Mouse (Mus musculus) liver (tissue): ENCODE data around the gene Slc25a39.
"Not testable (repeated sequence)": the region's sequence is repeated elsewhere in the genome, so short reads cannot be mapped to it uniquely, and the experiment has no call there.

Source experiments
- DNase-seq: peaks from one replicate; pipeline ENCODE4 v3.0.0-alpha.2; 2020; ENCODE audit warnings: mixed read lengths

The Slc25a39 gene

DNA sequence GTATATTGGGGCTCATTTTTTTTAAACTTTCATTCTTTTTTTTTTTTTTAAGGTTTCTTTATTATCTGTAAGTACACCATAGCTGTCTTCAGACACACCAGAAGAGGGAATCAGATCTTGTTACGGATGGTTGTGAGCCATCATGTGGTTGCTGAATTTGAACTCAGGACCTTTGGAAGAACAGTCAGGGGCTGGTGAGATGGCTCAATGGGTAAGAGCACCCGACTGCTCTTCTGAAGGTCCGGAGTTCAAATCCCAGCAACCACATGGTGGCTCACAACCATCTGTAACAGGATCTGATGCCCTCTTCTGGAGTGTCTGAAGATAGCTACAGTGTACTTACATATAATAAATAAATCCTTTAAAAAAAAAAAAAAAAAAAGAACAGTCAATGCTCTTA, 2.6 kb upstream of the Slc25a39 start:
- not testable (repeated sequence) for DNase-seq

GRCm38 (mm10) chr11:102409795-102410330, 2.1 kb upstream of the Slc25a39 start:
- no peak for DNase-seq

GRCm38 (mm10) chr11:102408888-102409794, 1.4 kb upstream of the Slc25a39 start:
- no peak for DNase-seq

DNA sequence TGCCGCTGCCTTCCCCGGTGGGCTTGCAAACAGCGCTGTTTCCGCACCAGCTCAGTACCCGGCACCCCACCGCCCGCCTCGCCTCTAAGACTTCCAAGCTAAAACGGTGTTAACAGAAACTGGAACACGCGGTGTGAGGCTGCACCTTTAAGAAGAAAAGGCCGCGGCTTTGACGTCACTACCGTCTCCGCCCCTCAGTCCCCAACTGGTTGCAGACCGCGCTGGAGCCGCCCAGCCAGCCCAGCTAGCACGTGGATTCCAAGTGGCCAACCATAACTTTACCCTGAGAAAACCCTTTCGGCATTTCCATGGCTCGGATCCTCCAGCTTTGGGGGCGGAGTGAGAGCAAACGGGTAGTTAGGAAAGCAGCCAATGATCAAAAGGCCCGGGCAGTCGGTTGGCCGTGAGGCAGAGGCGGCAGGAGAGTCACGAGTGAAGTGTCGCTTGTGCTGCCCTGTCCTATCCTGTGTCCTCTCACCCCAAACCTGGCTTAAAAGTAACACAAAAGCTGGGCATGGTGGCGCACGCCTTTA, 664 bp upstream of the Slc25a39 start:
- peak; percentile 98 for DNase-seq

DNA sequence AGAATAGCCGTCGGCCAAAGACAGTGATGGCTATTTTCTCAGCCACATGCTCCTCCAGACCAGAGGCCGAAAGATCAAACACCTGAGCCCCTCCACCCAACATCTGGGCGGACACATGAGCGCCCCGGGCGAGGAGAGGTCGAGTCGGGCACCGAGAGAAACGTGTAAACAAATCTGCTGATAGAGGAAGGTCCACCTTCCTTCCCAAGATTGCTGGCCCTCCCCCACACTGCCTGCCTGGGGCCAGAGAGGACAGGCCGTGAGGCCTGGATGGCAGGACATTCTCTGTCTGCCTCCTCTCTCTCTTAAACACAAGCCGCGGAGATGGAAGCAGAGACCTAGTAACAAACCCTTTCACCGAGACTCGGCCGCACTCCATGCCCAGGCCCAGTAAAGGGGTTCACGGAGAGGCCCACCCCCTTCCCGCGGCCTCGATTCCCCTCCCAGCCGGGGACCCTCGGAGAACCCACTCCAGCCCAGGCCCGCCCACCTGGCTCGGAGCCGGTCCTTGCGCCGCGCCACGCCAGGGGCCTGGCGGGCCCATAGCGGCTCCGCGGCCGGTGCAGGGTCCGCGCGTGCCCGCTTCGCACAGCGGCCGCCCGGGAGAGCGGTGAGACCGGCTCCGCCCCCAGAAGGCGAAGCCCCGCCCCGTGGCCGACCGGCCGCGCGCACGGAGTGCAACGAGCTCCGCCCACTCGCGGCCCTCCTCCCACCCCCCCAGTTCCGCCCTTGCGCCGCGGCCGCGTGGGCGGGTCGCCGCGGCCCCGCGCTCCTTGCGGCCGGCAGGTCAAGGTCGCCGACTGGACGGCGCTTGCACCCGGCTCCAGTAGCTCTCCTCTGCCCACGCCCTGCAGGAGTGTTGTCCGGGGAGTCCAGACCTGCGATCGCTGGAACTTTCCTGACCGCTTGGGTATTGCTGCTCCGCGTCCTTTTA, 579 bp downstream of the Slc25a39 start:
- peak; percentile 97 for DNase-seq

DNA sequence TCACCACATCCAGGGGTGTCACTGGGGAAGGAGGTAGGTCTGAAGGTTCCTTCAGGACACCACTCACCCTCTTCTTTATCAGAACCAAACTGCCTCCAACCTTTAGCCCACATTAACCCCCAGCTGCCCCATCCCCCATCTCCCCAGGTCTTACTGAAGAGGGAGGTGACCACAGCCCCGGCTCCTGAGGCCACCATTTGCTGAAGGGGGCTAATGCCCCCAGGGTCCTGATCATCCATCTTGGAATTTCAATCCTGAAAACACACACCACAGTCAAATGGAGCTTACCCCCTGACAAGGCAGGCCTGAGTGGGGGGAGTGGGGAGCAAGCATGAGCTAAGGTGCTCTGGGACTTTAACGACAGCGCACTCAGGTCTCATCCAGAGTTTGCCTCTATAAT, 1.3 kb downstream of the Slc25a39 start:
- DNase-seq = no peak

DNA sequence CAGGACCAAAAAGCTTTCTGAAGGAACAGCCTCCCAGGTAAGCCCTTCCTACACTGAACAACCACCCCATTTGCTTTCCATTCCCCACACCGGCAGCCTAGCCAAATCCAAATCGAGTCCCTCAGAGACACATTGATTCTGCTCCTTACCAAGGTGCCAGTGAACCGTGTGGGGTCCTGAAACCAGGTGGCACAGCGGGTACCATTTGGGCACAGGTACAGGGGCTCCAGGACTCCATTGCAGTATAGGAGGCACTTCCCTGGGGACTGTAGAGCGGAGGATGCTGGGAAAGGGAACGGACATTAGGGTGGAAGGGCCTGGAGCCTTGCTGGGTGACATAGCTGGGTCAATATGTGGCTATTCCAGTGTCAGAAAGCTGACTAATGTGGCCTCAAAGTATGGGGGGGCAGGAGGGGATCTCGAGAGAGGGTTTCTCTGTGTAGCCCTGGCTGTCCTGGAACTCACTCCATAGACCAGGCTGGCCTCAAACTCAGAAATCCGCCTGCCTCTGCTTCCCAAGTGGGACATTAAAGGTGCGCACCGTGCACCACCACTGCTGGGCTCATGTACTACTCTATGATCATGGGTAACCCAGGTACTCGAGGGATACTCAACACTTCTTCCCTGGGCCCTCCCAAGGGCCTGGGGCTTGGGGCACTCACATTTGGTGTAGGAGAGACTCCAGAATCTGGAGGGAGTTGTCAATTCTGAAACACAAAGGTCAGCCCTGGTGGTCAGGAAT, 2.0 kb downstream of the Slc25a39 start:
- DNase-seq = no peak

DNA sequence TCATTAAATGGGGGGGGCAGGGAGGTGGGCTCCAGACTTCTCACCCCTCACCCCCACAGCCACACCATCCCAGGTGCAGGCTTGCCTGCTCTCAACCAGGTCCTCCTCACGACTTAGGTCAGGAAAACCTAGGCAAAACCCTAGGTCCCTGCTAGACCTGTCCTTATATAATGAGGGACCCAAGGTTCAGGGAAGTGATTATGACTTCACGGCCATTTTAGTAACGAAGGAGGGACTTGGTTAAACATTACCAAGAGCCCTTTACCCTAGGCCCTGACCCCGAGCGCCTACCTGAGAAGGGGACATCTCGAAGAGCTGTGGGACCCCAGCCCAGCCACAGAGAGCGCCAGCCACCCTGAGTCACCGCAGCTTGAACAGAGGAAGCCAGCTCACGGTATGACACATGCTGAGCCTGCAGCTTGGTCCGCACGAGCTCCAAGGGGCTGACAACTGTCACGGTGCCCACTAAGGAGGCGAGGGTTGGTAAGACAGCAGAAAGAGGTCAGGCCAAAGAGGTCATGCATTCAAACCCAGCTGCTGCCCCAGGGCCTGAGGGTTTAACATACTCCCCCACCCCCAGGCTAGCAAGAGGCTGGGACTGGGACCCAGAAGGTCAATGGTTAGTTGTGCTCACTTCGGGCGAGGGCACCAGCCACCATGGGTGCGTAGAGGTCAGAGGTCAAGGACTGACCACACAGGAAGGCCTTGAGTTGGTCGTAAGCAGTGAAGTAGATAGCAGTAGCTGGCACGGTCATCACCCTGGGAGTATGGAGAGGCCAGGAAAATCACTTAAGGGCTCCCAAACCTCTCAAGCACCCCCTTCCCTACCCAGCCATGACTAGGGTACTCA, 3.4 kb downstream of the Slc25a39 start:
- DNase-seq = no peak

DNA sequence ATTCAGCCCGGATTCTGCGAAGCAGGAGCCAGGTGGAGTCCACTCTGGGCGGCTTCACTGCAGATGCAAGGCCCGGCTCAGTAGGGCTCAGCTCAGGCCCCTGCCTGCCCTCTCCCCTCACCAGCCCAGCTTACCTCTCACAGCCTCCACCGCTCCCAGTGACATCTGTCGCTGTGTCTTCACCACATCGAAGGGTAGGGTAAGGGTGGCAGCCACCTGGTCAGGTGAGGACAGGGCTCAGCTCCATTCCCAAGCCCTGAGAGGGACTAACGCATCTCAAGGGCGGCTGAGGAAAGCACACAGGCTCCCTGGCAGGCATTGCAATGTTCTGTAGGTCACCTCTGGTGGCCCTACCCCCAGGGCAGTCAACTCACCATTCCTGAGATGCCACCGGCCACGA, 4.1 kb downstream of the Slc25a39 start:
- no peak for DNase-seq

DNA sequence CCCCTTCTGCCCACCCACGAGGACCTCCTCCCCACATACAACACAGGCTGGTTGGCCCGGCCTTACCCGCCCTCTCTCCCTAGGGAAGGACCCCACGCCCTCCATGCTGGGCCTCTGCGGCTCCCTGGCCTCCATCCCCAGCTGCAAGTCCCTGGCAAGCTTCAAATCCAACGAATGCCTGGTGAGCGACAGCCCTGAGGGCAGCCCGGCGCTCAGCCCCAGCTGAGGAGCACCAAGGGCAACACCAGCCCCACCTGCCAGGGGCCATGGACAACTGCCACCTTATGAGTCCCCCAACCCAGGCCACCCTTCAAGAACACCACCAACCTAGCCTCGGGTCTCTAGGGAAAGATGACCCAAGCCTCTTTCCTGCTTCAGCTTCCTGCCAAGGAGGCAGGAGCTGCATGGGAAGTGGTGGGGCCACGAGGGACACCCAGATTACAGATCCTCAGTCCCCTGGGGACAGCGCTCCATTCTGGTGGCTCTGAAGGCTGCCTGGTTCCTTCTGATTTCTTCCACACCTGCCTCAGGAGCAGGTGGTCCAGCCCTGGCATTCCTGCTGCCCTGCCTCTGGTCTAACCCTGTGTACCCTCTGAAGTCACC, 5.7 kb downstream of the Slc25a39 start:
- DNase-seq = no peak

- no peak for DNase-seq
Observed at GRCm38 (mm10) chr11:102400513-102401084, 7.1 kb downstream of the Slc25a39 start.

DNA sequence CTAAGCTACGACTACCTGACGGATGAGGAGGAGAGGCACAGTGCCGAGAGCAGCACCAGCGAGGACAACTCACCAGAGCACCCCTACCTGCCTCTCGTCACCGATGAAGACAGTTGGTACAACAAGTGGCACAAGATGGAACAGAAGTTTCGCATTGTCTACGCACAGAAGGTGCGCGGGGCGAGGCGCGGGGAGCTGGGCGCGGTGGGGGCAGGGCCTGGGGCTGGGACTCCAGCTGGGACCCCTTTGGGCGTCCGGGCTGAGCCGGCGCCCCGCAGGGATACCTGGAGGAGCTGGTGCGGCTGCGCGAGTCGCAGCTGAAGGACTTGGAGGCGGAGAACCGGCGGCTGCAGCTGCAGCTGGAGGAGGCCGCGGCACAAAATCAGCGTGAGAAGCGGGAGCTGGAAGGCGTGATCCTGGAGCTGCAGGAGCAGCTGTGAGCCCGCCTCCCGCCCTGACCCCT, 8.1 kb downstream of the Slc25a39 start:
- DNase-seq = peak; percentile 34

DNA sequence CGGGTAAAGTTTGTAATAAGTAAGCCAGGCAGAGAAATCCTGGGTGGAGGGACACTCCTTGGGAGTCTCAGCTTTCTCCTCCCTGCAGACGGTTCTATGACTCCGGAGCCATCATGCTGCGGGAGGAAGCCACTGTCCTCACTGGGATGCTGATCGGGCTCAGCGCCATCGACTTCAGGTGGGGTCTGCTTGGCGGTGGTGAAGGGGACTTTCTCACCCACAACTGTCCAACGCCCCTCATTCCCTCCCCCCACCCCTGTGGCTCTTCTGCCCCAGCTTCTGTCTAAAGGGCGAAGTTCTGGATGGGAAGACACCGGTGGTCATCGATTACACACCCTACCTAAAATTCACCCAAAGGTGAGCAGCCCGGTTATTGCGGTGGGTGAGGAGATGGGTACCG, 8.6 kb downstream of the Slc25a39 start:
- peak; percentile 3 for DNase-seq

DNA sequence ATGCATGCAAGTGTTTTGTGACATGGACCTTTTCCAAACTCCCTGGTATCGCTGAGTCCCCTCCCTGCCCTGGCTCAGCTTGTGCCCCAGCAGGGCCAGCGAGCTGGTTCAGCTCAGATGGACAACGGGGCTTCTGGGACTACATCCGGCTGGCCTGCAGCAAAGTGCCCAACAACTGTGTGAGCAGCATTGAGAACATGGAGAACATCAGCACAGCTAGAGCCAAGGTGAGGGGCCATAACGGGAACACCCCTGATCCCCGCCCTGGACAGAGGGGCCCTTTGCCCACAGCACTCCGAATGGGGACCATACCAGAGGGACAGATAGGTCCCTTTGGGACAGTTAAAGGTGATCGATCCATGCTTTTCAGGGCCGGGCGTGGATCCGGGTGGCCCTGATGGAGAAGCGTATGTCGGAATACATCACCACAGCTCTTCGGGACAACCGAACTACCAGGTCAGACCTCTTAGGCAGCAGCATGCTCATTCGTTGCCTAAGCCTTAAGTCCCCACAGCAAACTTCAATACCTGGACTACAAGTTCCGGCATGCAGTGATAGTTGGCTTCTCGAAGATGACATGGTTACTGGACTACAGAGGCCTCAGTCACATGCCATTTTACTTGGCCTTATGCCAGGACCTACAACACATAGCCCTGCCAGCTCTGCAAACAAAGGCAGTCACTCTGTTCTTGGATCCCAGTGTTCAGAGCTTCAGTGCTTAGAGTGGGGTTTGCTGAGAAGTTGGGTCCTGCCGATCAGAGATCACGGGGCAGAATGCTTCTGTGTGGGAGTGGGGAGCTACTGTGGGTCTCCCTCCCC, 9.5 kb downstream of the Slc25a39 start:
- peak; percentile 3 for DNase-seq

DNA sequence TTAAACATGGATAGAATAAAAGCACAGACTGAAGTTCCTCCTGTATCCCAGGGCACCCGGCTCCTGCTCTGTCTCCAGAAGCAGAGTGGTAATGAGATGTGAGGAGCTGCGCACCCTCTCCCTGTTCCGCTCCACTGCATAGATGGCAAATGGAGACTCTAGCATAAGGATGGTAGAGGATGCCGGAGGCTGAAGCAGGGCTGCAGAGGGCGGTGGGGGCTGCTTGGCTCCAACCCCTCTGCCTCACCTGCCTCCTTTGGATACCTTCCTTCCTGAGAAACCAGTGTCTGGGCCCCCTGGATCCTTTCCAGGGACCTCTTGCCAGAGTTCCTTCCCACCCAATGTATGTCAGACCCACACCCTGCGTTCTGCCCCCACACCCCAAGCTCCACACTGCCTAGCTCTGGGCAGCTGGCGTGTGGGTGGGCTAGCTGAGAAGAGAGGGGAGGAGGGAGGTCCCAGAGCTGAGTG, 11.0 kb downstream of the Slc25a39 start:
- DNase-seq = no peak

GRCm38 (mm10) chr11:102396263-102396662, 11.5 kb downstream of the Slc25a39 start:
- no peak for DNase-seq

DNA sequence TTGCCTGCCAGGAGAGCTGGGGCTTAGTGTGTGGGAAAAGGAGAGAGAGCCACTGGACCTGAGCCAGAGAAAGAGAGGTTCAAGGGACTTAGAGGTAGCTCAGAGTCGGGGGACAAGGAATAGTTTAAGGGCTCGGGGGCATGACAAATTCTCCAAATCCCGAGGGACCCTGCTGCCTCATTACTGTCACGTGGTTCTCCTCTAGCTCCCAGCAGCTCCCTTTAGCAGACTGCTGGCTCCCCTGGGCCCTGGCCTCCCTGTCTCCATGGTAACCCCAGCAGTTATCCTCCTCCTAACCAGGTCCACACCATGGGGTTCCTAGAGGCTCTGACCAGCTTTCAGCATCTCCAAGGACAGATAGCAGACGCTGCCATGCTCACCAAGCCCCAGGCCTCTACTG, 12.5 kb downstream of the Slc25a39 start:
- DNase-seq = no peak

GRCm38 (mm10) chr11:102394421-102395124, 13.2 kb downstream of the Slc25a39 start:
- DNase-seq = no peak
